Comparison of ENCODE assay signal across 8 mouse cellular contexts in the genomic region with DNA sequence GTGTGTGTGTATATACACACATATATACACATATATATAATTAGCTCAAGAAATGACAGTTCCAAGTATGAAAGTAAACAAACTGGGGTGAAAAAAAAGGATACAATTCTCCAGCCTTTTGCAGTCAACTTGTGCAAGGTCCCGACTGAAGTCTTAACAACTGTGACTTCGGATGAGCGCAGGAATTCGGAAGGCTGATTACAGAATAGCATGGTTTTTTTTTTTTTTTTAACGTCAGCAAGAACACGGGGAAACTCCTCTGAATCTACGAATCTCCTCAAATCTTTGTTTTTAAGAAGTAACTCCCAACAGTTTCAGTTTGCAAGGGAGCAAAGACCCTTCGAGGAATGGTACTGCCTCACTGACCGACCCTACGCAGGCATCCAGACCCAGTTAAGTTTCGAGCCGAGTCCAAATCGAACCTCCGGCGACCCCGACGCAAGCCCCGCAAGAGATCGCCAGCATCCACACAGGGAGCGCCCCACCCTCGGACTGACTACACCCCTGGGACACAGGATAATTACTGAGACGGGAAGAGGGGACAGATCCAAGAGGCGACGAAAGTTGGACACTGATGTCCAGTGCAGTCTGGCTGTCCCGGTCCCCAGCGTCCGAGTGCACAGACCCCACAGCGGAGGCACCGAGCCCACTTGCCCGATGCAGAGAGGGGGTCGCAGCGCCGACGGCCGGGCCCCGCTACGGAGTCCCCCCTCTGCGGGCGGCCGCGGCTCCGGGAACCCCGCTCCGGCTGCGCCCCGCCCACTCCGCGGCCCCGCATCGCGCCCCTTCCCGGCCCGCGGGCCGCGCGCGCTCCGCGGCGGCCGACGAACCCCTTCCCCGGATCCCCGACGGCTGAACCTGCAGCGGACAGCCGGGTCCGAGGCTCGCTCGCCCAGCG. TPM values are rescaled to one million over a fixed set of nuclear protein-coding genes. Genes with fewer than 3 reads are reported as not detected.
DNase-seq lines count a peak whose midpoint lies in the region; ATAC-seq and TF ChIP-seq lines count a peak whose summit lies in the region.

No protein-coding gene starts in this region.

- H3K27me3 ChIP-seq in thymus, adult 2 months (ENCODE audit: control insufficient read depth, insufficient read depth, low read length): no peaks in the 10 kb centered on the region
- H3K27me3 ChIP-seq in forebrain, postnatal 0 days (ENCODE audit: insufficient read depth, low read length): peaks cover 7% of the 10 kb centered on the region
- no peaks in the 10 kb centered on the region for H3K27me3 ChIP-seq in kidney, embryonic 16.5 days (ENCODE audit: insufficient read depth, low read length)
- no peaks in the 10 kb centered on the region for H3K27me3 ChIP-seq in stomach, postnatal 0 days (ENCODE audit: control insufficient read depth, insufficient read depth, low read length)

- ATAC-seq in forebrain, postnatal 0 days: peak; percentile 54
- peak; percentile 21 for ATAC-seq in kidney, embryonic 16.5 days (ENCODE audit: low FRiP score, low TSS enrichment)
- peak; percentile 3 for ATAC-seq in megakaryocyte, adult 5-6 weeks (ENCODE audit: poor library complexity, severe bottlenecking)
- peak; percentile 27 for ATAC-seq in stomach, postnatal 0 days (ENCODE audit: low FRiP score, low TSS enrichment)

- H3K27ac ChIP-seq in thymus, adult 2 months (ENCODE audit: control insufficient read depth, insufficient read depth, low read length): peak overlapping the region; percentile 53; the same call in 1 of the 2 replicates
- peak overlapping the region; percentile 89 for H3K27ac ChIP-seq in forebrain, postnatal 0 days (ENCODE audit: low read depth, low read length)
- H3K27ac ChIP-seq in kidney, embryonic 16.5 days (ENCODE audit: low read length): peak overlapping the region; percentile 95
- H3K27ac ChIP-seq in stomach, postnatal 0 days (replicated peaks): peak overlapping the region; percentile 96

- peaks cover 16% of the 10 kb centered on the region for H3K4me1 ChIP-seq in thymus, adult 2 months (replicated peaks; ENCODE audit: control insufficient read depth, insufficient read depth, low read length)
- peaks cover 10% of the 10 kb centered on the region; the same call in 1 of the 2 replicates for H3K4me1 ChIP-seq in forebrain, postnatal 0 days (ENCODE audit: insufficient read depth)
- peaks cover 52% of the 10 kb centered on the region for H3K4me1 ChIP-seq in kidney, embryonic 16.5 days (ENCODE audit: insufficient read depth, low read length)
- peaks cover 10% of the 10 kb centered on the region for H3K4me1 ChIP-seq in stomach, postnatal 0 days (replicated peaks; ENCODE audit: control insufficient read depth, insufficient read depth)

- peak; percentile 54 for DNase-seq in adrenal gland, adult 2 months
- DNase-seq in adrenal gland, postnatal 4 days (ENCODE audit: low spot score in 2 of 2): no peak
- DNase-seq in thymus, adult 2 months: no peak
- DNase-seq in thymus, postnatal 25 days: no peak
- no peak for DNase-seq in forebrain, postnatal 0 days
- peak; percentile 39 for DNase-seq in stomach, postnatal 0 days (ENCODE audit: low spot score)

- no peak for TF ChIP-seq CTCF in thymus, adult 2 months (IDR thresholded peaks at IDR 0.05; ENCODE audit: borderline replicate concordance, control insufficient read depth, extremely low read depth, insufficient read depth, low read length, poor library complexity)
- TF ChIP-seq CTCF in forebrain, postnatal 0 days (IDR thresholded peaks at IDR 0.05; ENCODE audit: low read depth): no peak
- no peak for TF ChIP-seq CTCF in stomach, postnatal 0 days (IDR thresholded peaks at IDR 0.05; ENCODE audit: low read depth)

- peak overlapping the region; percentile 91 for H3K9ac ChIP-seq in forebrain, postnatal 0 days
- peak overlapping the region; percentile 98 for H3K9ac ChIP-seq in kidney, embryonic 16.5 days (replicated peaks; ENCODE audit: low read length)
- peak overlapping the region; percentile 99 for H3K9ac ChIP-seq in stomach, postnatal 0 days (ENCODE audit: low read length)

- TF ChIP-seq POLR2A in thymus, adult 2 months (IDR thresholded peaks at IDR 0.05; ENCODE audit: control insufficient read depth, extremely low read depth, insufficient read depth, low read length, poor library complexity): no peak

- TF ChIP-seq EP300 in stomach, postnatal 0 days (optimal IDR thresholded peaks at IDR 0.05): no peak

- under 1% methylated on average over 72 of the region's 72 CpGs for WGBS in thymus, adult 2 months
- 2% methylated on average over 71 of the region's 72 CpGs for WGBS in forebrain, postnatal 0 days
- WGBS in kidney, embryonic 16.5 days: under 1% methylated on average over 72 of the region's 72 CpGs
- WGBS in stomach, postnatal 0 days: under 1% methylated on average over 68 of the region's 72 CpGs

- peak overlapping the region; percentile 93 for H3K4me3 ChIP-seq in thymus, adult 2 months (ENCODE audit: control insufficient read depth, insufficient read depth, low read length)
- H3K4me3 ChIP-seq in forebrain, postnatal 0 days (ENCODE audit: low read depth, low read length): peak overlapping the region; percentile 99
- peak overlapping the region; percentile 97 for H3K4me3 ChIP-seq in kidney, embryonic 16.5 days (ENCODE audit: low read length)
- peak overlapping the region; percentile 98 for H3K4me3 ChIP-seq in stomach, postnatal 0 days (ENCODE audit: low read depth, low read length)

- H3K36me3 ChIP-seq in thymus, adult 2 months (ENCODE audit: control insufficient read depth, insufficient read depth, low read length): no peaks in the 10 kb centered on the region
- H3K36me3 ChIP-seq in forebrain, postnatal 0 days (ENCODE audit: insufficient read depth): no peaks in the 10 kb centered on the region
- H3K36me3 ChIP-seq in kidney, embryonic 16.5 days (ENCODE audit: insufficient read depth, low read length): no peaks in the 10 kb centered on the region
- H3K36me3 ChIP-seq in stomach, postnatal 0 days (ENCODE audit: control insufficient read depth, insufficient read depth, low read length): no peaks in the 10 kb centered on the region

- H3K9me3 ChIP-seq in forebrain, postnatal 0 days (ENCODE audit: low read length): no peaks in the 10 kb centered on the region
- H3K9me3 ChIP-seq in kidney, embryonic 16.5 days (ENCODE audit: low read length): no peaks in the 10 kb centered on the region
- no peaks in the 10 kb centered on the region for H3K9me3 ChIP-seq in stomach, postnatal 0 days (ENCODE audit: control insufficient read depth, low read length)

- H3K4me2 ChIP-seq in forebrain, postnatal 0 days (ENCODE audit: low read depth): peak overlapping the region; percentile 69
- H3K4me2 ChIP-seq in kidney, embryonic 16.5 days (replicated peaks; ENCODE audit: low read depth, low read length): peak overlapping the region; percentile 94
- H3K4me2 ChIP-seq in stomach, postnatal 0 days (replicated peaks; ENCODE audit: low read depth): peak overlapping the region; percentile 73

RNA-seq across cellular contexts. Expression of a gene that starts 0.6 kb away (rescaled TPM):
- 10 to 100 TPM; 21.4 to 28.1 TPM for total RNA-seq in adrenal gland, adult 2 months (2021)
- 4.6 and 5.6 TPM in 2 replicates for polyA plus RNA-seq in adrenal gland, adult 2 months (2012; rRNA removed)
- 10 to 100 TPM; 37.5 to 39.2 TPM for total RNA-seq in adrenal gland, postnatal 4 days (2021)
- 19.8 and 21.1 TPM in 2 replicates for polyA plus RNA-seq in thymus, adult 2 months (2012; rRNA removed)
- 17.0 and 28.7 TPM in 2 replicates for total RNA-seq in forebrain, postnatal 0 days (2014; rRNA removed)
- polyA plus RNA-seq in forebrain, postnatal 0 days (2015; fragmentation: Nextera tagmentation; extraction: Ambion mirVana): 11.3 and 17.2 TPM in 2 replicates
- 18.0 and 19.7 TPM in 2 replicates for polyA plus RNA-seq in kidney, embryonic 16.5 days (2015; fragmentation: Nextera tagmentation; extraction: Ambion mirVana)
- total RNA-seq in megakaryocyte, adult 5-6 weeks (2015): 22.9 and 25.0 TPM in 2 replicates
- total RNA-seq in megakaryocyte, adult 5-6 weeks (2017): 9.8 and 10.5 TPM in 2 replicates
- polyA plus RNA-seq in stomach, postnatal 0 days (2015; fragmentation: Nextera tagmentation; extraction: Ambion mirVana): 11.6 and 11.9 TPM in 2 replicates

Comparison
In these comparisons a context has a peak if more than half of its experiments do, and no peak if none do; other contexts are left out.
1. DNase-seq: peak in adrenal gland, adult 2 months (single experiment) and stomach, postnatal 0 days (single experiment); none in adrenal gland, postnatal 4 days (0 of 2), thymus, adult 2 months (single experiment), thymus, postnatal 25 days (single experiment) and forebrain, postnatal 0 days (single experiment).
2. ATAC-seq: peak in every context shown above with its lines; median percentile 54 in forebrain, postnatal 0 days; 27 in stomach, postnatal 0 days; 21 in kidney, embryonic 16.5 days; 3 in megakaryocyte, adult 5-6 weeks.
3. Peak in every context shown above with its lines, with median percentiles within 50 percentile points of each other: H3K27ac ChIP-seq, H3K4me3 ChIP-seq, H3K4me2 ChIP-seq and H3K9ac ChIP-seq.